Mouse (Mus musculus) c-Kit-positive CD71-negative TER-119-negative erythroid progenitor cells, embryonic 14.5 days (primary cell): Measurements from ENCODE around the gene Lbhd1.
"Not testable (repeated sequence)": the region's sequence is repeated elsewhere in the genome, so short reads cannot be mapped to it uniquely, and the experiment has no call there.

Experiments used
- DNase-seq: peaks from one replicate; pipeline ENCODE4 v3.0.0-alpha.2; 2013; ENCODE audit warnings: low read depth

Lbhd1 gene

DNA sequence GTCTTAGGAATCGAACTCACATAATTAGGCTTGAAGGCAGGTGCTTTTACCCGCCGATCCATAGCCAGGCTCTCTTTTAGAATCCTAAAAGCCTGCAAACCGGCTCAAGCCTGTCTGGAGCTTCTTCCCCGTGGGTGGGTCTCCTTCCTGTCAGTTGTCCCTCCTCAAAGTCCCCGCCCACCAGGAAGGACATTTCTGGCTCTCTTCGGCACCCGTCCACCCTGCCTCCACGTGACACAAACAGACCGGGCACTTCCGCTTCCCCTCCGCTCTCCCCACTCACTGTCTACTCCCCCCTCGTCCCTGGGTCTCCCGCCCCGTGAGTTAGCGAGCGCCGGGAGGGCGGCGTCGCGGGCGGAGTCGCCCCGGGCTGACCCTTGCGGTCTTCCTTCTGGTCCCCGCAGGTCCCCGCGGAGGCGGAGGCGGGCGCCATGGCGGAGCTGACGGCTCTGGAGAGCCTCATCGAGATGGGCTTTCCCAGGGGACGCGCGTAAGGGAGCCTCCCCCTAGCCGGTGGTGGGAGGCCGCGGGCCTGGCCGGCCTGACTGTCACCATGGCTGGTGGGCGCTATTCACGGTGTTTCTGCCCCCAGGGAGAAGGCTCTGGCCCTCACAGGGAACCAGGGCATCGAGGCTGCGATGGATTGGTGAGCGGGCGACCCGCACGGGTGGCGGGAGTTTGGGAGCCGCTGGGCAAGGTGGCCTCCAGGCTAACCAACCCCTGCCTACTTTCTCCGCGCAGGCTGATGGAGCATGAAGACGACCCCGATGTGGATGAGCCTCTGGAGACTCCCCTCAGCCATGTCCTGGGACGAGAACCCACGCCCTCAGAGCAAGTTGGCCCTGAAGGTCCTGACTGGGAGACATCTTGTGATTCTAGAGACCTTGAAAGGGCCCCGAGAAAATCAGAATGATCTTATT is 12.0 kb upstream of the Lbhd1 start, which contains the start of gene Ubxn1:
TSS of gene Ubxn1 (plus strand) at position 230 of the 920 bp plus-strand sequence.
- peak; percentile 94 for DNase-seq

DNA sequence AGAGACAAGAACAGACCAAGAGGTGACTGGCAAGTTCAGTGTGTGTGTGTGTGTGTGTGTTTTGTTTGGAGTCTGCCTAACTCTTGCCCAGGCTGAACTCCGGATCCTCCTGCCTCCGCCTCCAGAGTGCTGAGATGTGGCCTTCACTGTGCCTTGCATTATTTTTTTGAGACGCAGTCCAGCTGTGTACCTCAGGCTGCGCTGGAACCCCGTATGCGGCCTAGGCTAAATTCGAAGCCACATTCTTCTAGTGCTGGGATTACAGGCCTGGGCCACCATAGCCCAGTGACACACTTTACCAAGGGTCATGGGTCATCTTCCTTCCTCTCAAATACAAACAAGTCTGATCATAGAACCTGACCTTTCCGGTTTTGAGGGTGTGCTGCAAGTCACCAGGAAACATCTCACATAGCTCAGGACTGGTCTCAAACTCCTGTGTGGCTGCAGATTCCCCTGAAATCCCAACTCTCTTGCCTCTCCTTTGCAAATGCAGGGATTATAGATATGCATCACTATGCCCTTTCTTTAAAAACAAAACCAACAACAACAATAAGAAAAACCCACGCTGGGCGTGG is 11.2 kb upstream of the Lbhd1 start:
- no peak for DNase-seq

GRCm38 (mm10) chr19:8875031-8875430 is 8.5 kb upstream of the Lbhd1 start:
- DNase-seq = no peak

GRCm38 (mm10) chr19:8880311-8881033 is 3.1 kb upstream of the Lbhd1 start, which contains the start of gene Uqcc3:
Gene Uqcc3, minus strand, starts transcription at chr19:8880923.
- DNase-seq = peak; percentile 82

GRCm38 (mm10) chr19:8881034-8881392 is 2.5 kb upstream of the Lbhd1 start:
- DNase-seq = no peak

DNA sequence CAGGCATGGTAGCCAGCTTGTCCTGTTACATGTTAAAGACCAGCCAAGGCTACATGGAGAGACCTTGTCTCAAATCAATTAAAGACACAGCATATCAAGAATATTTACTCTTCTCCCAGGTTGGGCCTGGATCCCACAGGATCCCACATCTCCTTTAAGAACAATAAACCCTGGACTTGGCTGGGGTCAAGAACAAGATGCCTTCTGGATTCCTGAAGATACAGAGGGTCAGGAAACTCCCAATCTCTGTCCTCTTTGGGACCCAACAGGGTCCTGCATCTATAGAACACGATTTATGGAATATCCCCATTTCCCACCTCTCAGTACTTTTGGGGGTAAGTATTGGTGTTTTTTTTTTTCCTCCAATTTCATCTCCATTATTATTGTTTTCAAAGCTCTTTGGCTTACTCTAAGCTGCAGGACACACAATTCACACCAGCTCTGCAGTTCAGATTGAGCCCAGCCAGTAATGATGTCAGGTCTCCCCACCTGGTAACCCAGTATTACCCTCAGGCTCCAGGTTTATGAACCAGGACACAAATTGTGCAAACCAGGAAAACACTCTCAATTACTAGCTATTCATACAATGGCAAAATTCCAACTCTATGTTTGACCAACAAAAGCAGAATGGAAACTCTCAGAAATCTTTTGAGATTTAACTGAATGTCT is 3.5 kb downstream of the Lbhd1 start:
- DNase-seq = no peak

DNA sequence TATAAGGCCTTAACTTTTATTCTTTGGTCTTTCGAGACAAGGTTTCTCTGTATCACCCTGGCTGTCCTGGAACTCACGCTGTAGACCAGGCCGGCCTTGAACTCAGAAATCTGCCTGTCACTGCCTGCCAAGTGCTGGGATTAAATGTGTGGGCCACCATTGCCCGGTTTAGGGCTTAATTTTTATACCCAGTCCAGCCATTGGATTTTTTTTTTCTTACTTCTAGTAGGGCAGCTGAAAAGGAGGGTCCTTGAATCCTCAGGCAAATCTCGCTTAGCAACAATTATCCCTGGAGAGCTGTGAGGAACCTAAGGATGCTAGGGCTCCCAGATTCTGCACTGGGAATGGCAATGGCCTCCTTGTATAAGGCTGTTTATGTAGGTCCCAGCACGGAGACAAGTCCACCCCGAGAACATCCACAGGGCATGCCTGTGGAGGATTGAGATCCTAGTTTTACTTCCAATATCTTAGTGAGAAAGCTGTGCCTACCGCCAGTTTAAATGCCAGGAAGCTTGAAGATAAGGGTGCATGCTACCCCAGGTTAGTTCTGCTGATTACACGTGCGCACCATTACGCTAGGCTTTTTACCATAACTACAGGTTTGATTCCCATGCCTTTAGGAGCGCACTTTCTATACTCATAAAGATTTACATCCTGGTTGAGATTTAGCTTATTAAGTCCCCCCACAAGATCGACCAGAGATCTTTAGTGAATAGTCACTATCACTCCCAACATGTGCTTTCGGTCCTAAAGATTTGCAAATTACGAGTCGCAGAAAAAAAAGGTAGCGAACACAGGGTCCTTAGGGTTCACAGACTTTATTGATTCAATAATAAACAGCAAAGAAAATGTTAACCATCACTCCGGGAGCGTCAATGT is 4.3 kb downstream of the Lbhd1 start:
- DNase-seq = no peak

DNA sequence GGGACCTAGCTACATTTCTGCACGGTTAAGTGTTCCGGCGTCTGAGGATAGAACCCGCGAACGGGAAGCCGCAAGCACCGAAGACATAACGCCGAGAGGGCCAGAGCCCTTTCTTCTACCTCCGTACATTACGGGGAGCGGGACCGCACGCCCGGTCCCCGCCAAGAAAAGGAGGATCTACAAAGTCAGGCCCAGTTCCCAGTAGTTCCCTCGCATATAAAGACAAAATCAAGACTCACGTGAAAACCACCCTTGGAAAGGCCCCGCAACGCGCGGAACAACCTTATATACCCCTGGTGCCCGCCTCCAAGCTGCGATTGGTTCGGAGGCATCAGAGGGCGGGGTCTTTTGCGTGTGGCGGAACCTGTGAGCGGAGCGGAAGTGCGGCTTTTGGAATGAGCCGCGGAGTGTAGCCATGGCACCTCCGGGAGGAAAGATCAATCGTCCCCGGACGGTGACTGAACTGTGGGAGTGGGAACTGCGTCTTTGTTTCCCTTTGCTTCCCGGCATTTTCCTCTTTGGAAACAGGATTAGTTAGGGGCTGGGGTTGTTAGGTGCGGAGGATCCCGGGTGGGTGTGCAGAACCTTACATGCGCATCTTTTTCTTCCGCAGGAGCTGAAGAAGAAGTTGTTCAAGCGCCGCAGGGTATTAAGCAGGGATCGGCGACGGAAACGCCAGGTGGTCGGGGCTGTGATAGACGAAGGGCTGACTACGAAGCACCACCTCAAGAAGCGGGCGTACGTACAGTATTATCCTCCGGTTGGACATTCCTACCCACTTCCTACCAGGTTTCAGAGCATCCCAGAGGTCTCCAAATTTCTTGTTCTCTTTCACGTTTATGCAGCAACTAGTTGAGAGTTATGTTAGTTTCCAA is 5.2 kb downstream of the Lbhd1 start, which contains the start of the genes 1810009A15Rik and Gm49416:
TSS of gene 1810009A15Rik (plus strand) at position 343 of the 875 bp plus-strand sequence.
TSS of gene Gm49416 (plus strand) at position 416 of the 875 bp plus-strand sequence.
- peak; percentile 94 for DNase-seq

DNA sequence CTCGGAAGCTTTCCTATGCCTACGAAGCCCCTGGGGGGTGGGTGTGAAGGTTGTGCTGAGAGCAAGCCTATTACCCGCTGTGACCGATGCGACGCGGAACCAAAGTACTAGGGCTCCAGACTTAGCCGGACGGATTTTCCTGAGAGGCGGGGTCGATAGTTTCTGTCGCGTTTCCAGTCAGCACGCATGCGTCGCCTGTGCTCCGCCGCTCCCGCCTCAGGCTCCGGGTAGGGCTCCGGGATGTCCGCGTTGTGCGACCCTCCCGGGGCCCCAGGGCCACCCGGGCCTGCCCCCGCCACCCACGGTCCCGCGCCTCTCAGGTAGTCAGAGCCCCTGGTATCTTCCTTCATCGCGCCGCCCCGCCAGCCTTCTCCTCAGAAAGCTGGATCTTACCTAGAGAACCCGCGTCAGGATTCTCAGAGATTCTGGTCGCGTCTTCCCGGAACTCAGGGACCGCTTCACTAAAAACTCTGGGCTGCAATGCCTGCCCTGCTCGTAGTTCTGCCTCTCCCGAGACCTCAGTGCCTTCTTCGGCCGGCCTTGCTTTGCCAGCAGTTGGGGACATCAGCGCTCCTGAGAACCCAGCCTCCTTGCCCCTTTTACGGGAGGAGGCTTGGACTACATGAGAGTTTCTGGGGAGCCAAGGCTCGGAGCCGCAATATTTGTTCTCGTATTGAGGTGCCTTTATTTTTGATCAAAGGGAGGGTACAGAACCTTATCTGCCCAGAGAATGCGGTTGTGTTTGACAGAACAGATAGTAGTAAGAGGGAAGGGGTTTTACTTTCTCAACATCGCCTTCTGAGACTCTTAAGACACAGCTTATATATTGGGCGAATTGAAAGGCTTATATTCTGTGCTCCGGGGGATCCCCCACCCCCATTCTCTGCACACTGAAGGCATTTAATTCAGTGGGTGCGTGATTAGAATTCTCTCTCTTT is 9.6 kb downstream of the Lbhd1 start, which contains the start of gene Ints5:
TSS of gene Ints5 (plus strand) at position 177 of the 938 bp plus-strand sequence.
- DNase-seq = peak; percentile 91

- DNase-seq = no peak
Observed at GRCm38 (mm10) chr19:8895397-8895960, 11.9 kb downstream of the Lbhd1 start.

- not testable (repeated sequence) for DNase-seq
Observed at GRCm38 (mm10) chr19:8896231-8896630, 12.7 kb downstream of the Lbhd1 start.

- DNase-seq = not testable (repeated sequence)
Observed at GRCm38 (mm10) chr19:8897211-8897864, 13.8 kb downstream of the Lbhd1 start.

DNA sequence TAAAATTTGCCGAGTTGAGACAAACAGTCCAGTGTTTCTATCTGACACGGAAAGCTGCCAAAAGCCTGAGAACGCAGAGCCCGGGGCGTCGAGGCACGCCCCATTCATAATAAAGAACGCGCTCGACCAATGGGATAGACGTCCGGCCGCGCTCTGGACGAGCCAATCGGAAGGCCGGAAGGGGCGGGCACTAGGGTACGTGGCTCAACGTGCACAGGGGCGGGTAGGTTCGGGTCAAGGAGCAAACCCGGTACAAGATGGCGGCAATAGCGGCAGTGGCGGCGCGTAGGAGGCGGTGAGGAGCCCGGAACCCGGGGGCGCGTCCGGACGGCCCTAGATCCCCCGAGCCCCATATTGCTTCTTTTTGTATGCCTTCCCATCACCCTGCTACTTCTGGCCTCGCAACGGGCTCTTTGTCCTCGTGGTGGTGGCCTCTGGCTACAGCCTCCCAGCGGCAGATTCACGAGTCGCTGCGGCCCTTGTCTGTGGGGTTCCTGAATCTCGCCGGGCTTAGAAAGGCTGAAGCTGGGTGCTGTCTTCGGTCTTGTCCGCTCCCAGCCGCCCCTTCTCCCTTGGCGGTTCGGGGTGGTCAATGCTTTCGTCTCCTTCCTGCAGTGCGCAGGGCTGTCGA is 14.4 kb downstream of the Lbhd1 start, which contains the start of gene Ganab:
TSS of gene Ganab (plus strand) at position 207 of the 631 bp plus-strand sequence.
- peak; percentile 95 for DNase-seq

DNA sequence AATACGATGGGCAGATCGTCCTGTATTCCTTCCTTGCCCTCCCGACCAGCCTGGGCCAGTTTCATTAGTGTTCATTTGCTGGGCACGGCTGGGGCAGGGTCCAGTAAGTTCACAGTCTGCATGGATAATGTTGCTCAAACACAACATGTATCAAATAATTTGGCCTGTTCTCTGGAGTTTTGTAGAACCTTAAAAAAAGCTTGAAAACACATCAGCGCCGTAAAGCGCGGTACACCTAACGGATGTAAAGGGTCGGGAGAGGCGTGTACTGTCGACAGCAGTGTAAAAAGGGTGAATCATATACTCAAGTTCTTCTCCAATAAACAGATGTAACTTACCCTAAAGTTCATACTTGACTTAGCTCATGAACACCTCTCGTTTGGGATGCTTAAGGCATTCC is 15.0 kb downstream of the Lbhd1 start:
- no peak for DNase-seq

DNA sequence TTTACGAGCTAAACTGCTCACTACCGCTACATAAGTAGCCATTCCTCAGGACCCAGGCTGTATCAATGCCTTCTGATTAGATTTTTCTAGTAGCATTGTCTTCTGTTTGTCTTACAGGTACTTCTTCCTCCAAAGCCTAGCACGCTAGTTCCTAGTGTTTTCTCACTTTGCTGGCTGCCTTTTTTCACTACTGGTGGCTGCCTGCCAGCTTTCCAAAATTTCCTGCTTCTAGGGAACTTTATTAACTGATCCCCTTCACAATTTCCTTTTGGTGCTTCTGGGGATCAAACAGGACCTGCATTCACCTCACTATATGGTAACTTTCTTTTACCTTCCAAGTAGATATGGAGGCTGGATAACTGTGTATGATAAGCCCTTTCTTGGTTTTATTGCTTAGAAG is 15.5 kb downstream of the Lbhd1 start:
- no peak for DNase-seq

DNA sequence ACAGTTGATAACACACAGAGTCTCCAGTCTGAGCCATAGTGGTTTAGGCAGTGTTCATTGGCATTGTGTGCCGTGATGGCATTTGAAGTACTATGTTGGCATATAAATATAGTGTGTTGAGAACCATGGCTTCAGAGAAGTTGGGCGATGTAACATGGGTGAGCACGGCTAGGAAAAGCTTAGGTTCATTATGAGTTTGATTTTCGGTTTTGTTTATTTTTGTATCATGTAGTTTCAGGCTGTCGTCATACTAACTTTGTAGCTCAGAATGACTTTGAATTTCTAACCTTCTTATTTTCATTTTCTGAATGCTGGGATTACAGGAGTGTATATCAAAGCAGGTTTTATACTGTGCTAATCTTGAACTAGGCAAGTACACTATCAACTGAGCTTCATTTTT is 19.9 kb downstream of the Lbhd1 start:
- DNase-seq = no peak

- DNase-seq = no peak
Observed at GRCm38 (mm10) chr19:8908531-8908930, 25.0 kb downstream of the Lbhd1 start.
